Mouse (Mus musculus) liver, adult 2 months (tissue): ENCODE data around the gene Bloc1s4. TPM values are rescaled to one million over a fixed set of nuclear protein-coding genes. Genes with fewer than 3 reads are reported as not detected.

ENCODE experiments used
- DNase-seq: peaks from one replicate; pipeline ENCODE4 v3.0.0-alpha.2; 2011; ENCODE audit warnings: low read depth, low spot score; ENCODE audit errors: extremely low read depth
- H3K27ac ChIP-seq: fragments of 200-500 bp; replicated peaks from 2 replicates; pipeline ENCODE4 v1.5.1; 2012; ENCODE audit warnings: low read depth, mild to moderate bottlenecking, control low read depth, inconsistent platforms, low read length; ENCODE audit not compliant: insufficient read depth
- H3K27me3 ChIP-seq: fragments of 200-500 bp; 2 replicates; pipeline ENCODE4 v1.6.1; 2012; ENCODE audit warnings: mild to moderate bottlenecking, moderate library complexity, low read length, inconsistent platforms; ENCODE audit not compliant: control insufficient read depth, insufficient read depth
- H3K36me3 ChIP-seq: fragments of 200-500 bp; 2 replicates; pipeline ENCODE4 v1.6.1; 2012; ENCODE audit warnings: low read length, inconsistent platforms; ENCODE audit not compliant: control insufficient read depth, insufficient read depth
- H3K4me1 ChIP-seq: fragments of 200-500 bp; 2 replicates; pipeline ENCODE4 v1.6.1; 2011; ENCODE audit warnings: low read length; ENCODE audit not compliant: control insufficient read depth, insufficient read depth
- H3K4me3 ChIP-seq: fragments of 200-500 bp; 2 replicates; pipeline ENCODE4 v1.5.1; 2011; ENCODE audit warnings: low read depth, mild to moderate bottlenecking, control low read depth, low read length, moderate library complexity; ENCODE audit not compliant: insufficient read depth
- H3K79me2 ChIP-seq: fragments of 200-500 bp; 2 replicates; pipeline ENCODE4 v1.6.1; 2012; ENCODE audit warnings: inconsistent platforms, mild to moderate bottlenecking, low read length, moderate library complexity; ENCODE audit not compliant: control insufficient read depth, insufficient read depth
- H3K9ac ChIP-seq: fragments of 200-500 bp; 2 replicates; pipeline ENCODE4 v1.6.1; 2012; ENCODE audit warnings: low read depth, mild to moderate bottlenecking, control low read depth, inconsistent platforms, low read length
- CTCF ChIP-seq: fragments of 200-500 bp; IDR thresholded peaks from 2 replicates; pipeline ENCODE4 v1.5.1; 2011; ENCODE audit warnings: low read depth, low read length, control low read depth
- POLR2A ChIP-seq: fragments of 200-500 bp; IDR thresholded peaks from 2 replicates; pipeline ENCODE4 v1.6.1; 2011; ENCODE audit warnings: low read length, control low read depth; ENCODE audit not compliant: insufficient read depth; ENCODE audit errors: extremely low read depth
- WGBS: fragments of 180-500 bp; shearing (Covaris S2); methylation state at CpG from one replicate; pipeline ENCODE4 v1.1.7; 2018; 5-methylcytosine and 5-hydroxymethylcytosine counted together
- polyA plus RNA-seq: library from polyadenylated mRNA; depleted of rRNA; stranded (reverse); fragments of >200 nt; gene quantifications from 2 replicates; pipeline ENCODE4 v1.2.3, GENCODE M21; 2012
- total RNA-seq: library from RNA; depleted of rRNA; stranded (reverse); fragments of >200 nt; gene quantifications from 2 replicates; pipeline ENCODE4 v1.2.3, GENCODE M21; 2014

Gene Bloc1s4
- total and polyA plus RNA-seq, 2 experiments: 12.9 to 19.4 TPM

GRCm38 (mm10) chr5:36747794-36748535 is 485 bp downstream of the Bloc1s4 start:
- Histone ChIP-seq H3K4me1 (peaks cover 9% of the 10 kb centered on the region; the same call in 1 of the 2 replicates), H3K27ac (peak overlapping the region; percentile 74), H3K9ac (peak overlapping the region; percentile 81), H3K36me3 (no peaks in the 10 kb centered on the region), H3K27me3 (no peaks in the 10 kb centered on the region), H3K79me2 (peaks cover 8% of the 10 kb centered on the region), H3K4me3 (peak overlapping the region; percentile 88)
- TF ChIP-seq POLR2A: no peak
- no peak for TF ChIP-seq CTCF
- WGBS: under 1% methylated on average over 76 of the region's 76 CpGs
- DNase-seq: peak; percentile 45

- 66% methylated on average over 7 of the region's 7 CpGs for WGBS
- H3K27me3 ChIP-seq: no peaks in the 10 kb centered on the region
- no peak overlapping the region for H3K9ac ChIP-seq
- TF ChIP-seq POLR2A: no peak
- no peak for TF ChIP-seq CTCF
- H3K27ac ChIP-seq: no peak overlapping the region
- H3K4me1 ChIP-seq: peaks cover 11% of the 10 kb centered on the region; the same call in 1 of the 2 replicates
- H3K79me2 ChIP-seq: peaks cover 8% of the 10 kb centered on the region
- no peaks in the 10 kb centered on the region for H3K36me3 ChIP-seq
- no peak for DNase-seq
- H3K4me3 ChIP-seq: no peak overlapping the region
Measured at GRCm38 (mm10) chr5:36747071-36747470, 1.4 kb downstream of the Bloc1s4 start.

- TF ChIP-seq POLR2A (no peak), CTCF (peak; percentile 76)
- no peaks in the 10 kb centered on the region for H3K27me3 ChIP-seq
- peak overlapping the region; percentile 66 for H3K9ac ChIP-seq
- H3K36me3 ChIP-seq: no peaks in the 10 kb centered on the region
- H3K4me1 ChIP-seq: peaks cover 20% of the 10 kb centered on the region
- WGBS: 9% methylated on average over 16 of the region's 16 CpGs
- no peaks in the 10 kb centered on the region; the same call in 1 of the 2 replicates for H3K79me2 ChIP-seq
- H3K4me3 ChIP-seq: peak overlapping the region; percentile 33
- peak overlapping the region; percentile 68 for H3K27ac ChIP-seq
- peak; percentile 93 for DNase-seq
Measured at GRCm38 (mm10) chr5:36742126-36742848, 6.2 kb downstream of the Bloc1s4 start.

- Histone ChIP-seq H3K27me3 (no peaks in the 10 kb centered on the region), H3K4me1 (peaks cover 15% of the 10 kb centered on the region), H3K4me3 (no peak overlapping the region), H3K27ac (no peak overlapping the region), H3K36me3 (no peaks in the 10 kb centered on the region), H3K9ac (no peak overlapping the region), H3K79me2 (no peaks in the 10 kb centered on the region)
- 78% methylated on average over 4 of the region's 4 CpGs for WGBS
- DNase-seq: peak; percentile 65
- TF ChIP-seq CTCF (peak; percentile 56), POLR2A (no peak)
Measured at GRCm38 (mm10) chr5:36739829-36740228, 8.6 kb downstream of the Bloc1s4 start.

GRCm38 (mm10) chr5:36738799-36739615 is 9.4 kb downstream of the Bloc1s4 start:
- Histone ChIP-seq H3K27me3 (no peaks in the 10 kb centered on the region), H3K79me2 (no peaks in the 10 kb centered on the region), H3K4me1 (peaks cover 15% of the 10 kb centered on the region), H3K36me3 (no peaks in the 10 kb centered on the region), H3K4me3 (no peak overlapping the region), H3K9ac (peak overlapping the region; percentile 4; the same call in 1 of the 2 replicates), H3K27ac (peak overlapping the region; percentile 9; the same call in 1 of the 2 replicates)
- TF ChIP-seq CTCF (peak; percentile 29), POLR2A (no peak)
- WGBS: 46% methylated on average over 16 of the region's 16 CpGs
- DNase-seq: peak; percentile 73
